Mouse (Mus musculus) layer of hippocampus, postnatal 36 days (tissue): ENCODE measurements at regions not wholly inside any gene's neighbourhood (a gene's known extent, or its start where the extent isn't known, plus 50 kb on each side); places are given as distances from the start of the nearest gene placed in this dataset.
"Not testable (repeated sequence)": the region's sequence is repeated elsewhere in the genome, so short reads cannot be mapped to it uniquely, and the experiment has no call there.

Experiments used
- DNase-seq, 2 experiments: peaks; one replicate each; pipeline ENCODE4 v3.0.0; 2022

DNA sequence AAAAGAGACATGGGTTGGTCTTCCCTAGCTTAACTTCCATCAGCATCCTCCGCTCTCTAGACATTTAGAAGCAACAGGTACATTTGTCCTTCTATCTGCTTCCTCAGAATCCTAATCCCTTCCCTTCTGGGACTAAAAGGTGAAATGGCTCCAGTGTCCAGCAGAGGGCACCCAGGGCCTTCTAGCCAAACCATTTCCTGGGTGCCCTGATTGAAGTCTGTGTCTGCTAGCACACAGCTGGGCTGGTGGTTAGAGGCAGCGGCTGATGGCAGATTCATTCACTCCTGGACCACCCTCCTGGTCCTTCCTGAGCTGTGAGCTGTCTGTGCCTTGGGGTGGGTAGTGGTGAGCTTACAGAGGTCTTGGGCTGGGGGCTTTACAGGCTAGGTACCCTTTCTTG is 76.5 kb upstream of the Col13a1 start:
- peak; percentile 21 to 41 for DNase-seq

DNA sequence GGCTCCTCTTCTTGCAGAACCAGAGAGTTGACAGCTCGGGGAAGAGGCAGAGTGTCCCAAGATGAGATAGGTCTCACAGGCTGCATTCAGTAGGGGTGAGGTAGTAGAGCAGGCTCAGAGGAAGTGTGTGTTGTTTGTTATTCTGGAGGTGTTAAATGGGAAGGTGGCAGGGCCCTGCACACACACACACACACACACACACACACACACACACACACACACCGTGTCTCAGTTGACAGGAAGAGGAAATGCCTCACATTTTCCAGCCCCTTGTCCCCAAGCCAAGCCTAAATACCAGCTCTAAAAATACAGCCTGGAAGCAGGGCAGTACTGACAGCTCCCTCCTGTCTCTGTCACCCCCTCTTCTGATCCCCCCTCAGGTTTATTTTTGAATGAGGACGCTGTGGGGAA is 70.9 kb upstream of the Col13a1 start:
- DNase-seq = no peak

DNA sequence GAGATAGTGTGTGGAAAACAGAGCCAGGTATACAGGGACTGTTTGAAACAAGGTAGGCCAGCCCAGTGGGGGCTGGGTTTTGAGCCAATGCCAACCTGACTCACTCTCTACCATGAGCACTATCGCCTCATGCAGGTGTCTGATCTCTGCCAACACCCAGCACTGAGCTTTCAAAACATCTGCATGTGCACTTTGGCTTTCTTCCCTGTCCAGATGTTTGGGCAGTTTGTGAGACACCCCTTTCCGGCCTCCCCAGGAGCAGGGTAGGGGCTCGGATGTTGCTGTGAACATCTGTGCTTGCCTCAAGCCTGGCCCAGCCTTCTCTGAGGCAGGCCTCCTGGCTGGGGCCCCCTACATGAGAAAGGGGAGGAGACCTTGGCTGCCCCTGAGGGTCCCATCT is 65.5 kb upstream of the Col13a1 start:
- DNase-seq = no peak

DNA sequence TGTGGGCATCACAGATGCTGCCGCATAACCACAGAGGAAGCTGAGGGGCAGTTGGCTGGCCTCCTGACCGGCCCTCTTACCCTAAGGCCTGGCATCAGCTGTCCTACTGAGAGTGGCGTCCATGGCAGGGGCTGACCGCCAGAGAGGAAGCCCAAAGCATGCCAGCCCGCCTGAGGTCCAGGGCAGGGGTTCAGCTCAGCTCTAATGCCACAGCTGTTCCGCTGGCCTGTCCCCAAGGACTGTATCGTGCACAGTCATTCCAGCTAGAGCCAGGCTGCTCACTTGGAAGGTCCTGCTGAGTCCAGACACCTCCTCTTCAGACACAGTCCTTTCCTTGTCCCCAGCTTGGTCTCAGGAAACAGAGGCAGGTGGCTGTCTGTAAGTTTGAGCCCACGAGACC is 61.0 kb upstream of the Col13a1 start:
- no peak for DNase-seq

DNA sequence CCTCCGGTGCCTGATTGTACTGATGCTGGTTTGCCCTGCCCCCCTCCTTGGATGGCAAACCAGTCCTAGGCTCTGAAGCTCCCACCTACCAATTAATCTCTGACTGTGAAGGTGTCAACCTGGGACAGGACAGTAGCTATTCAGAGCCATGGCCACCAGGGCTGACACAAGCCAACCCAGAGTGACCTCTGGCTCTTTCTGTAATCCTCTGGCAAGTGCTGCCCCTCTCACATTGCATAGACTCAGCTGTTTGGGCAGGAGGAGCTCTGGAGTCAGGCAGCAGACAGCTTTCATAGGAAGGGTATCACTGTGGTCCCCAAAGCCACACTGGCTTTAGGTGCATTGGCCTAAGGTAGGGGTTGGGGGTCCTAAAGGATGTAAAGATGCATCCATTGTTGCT is 59.7 kb upstream of the Col13a1 start:
- DNase-seq = no peak

DNA sequence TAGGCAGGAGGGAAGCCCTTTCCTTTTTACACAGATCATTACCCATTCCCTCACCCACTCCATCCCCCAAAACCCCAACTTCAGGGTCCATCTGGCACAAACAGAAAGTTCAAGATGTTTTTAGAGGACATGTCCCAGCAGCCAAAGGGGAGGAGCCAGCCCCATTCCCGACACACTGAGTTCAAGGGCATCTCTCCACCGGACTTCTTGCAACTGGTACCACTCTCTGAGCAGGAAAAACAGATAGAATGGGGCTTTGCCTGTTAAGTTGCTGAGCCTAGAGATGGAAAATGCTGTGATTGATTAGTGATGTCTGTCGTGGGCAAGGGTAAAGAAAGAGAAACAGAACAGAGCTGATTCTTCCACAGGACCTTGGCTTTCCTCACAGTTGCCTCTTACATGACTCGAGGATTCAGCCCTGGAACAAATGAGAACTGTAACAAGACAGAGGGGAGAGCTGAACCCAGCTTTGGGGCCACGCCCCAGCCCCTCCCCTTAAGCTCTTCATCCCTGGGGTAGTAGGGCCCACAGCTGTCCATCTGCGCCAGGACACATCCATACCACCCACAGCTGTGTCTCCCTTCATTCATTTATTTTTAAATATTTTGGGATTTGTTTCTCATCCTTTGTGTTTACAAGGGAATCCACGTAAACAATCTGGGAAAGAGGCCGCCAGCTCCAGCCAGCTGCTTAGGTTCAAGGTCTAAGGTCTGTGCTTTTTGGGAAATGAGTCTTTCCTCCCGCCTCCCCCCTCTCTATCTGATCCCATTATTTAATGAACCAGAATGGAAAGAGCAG is 58.7 kb upstream of the Col13a1 start:
- no peak for DNase-seq

DNA sequence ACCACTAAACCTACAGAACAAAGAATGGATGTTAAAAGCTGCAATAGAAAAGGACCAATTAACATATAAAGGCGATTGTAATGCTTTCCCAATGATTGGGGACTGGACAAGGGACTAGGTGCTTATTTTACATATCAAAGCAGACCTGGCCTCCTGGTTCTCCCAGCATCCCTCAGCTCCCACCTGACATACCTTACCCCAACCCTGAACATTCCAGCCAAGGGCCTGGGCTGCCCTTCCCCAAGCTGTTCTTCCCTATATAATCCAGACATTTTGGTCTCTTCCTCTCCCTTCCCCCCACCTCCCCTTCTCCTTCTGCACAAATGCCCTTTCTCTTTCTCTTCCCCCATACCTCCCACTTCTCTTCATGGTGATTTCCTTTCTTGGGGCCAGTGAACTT is 57.9 kb upstream of the Col13a1 start:
- no peak for DNase-seq

DNA sequence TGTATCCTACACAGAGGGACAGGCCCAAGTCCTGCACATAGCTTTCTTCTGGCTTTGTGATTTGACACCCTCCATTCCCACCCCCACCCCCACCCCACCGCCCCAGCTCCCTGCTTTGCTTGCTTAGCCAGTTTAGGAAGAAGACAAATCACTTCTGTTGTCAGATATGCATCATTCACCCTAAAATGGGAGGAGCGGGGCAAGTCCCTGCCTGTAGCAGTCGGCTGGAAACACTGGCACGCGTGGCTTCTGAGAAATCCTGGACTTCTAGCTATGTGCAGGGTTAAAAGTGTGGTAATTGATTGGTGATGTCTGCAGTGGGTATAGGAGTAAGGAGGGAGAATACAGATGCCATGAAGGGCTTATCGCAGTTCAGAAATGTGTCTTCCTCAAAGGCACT is 55.4 kb upstream of the Col13a1 start:
- DNase-seq = no peak

DNA sequence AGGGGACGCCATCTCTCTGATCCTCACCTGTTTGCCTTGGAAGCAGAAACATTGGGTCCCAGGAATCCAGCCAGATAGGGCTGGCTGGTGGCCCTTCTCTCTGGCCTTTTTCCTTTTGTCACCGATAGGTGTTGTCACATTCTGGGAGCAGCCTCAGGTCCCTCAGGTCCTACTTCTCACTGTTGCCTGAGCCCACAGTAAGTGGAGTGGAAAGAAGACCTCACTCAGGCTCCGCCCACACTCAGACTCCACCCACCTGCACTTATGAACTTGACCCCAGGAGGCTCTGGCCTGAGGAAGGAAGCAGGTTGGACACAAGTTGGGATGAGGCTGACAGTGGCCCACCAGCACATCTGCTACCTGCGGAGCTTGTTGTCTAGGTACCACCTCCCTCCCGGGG is 54.8 kb upstream of the Col13a1 start:
- DNase-seq = no peak

DNA sequence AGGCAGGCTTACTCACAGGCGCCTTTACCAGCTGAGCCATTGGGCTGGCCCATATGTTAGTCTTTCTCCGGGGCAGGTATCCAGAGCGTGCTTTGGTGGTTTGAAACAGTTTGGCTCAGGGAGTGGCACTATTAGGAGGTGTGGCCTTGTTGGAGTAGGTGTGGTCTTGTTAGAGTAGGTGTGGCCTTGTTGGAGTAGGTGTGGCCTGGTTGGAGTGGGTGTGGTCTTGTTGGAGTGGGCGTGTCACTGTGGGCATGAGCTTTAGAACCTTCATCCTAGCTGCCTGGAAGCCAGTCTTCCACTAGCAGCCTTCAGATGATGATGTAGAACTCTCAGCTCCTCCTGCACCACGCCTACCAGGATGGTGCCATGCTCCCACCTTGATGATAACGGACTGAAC is 53.1 kb upstream of the Col13a1 start:
- not testable (repeated sequence) for DNase-seq

DNA sequence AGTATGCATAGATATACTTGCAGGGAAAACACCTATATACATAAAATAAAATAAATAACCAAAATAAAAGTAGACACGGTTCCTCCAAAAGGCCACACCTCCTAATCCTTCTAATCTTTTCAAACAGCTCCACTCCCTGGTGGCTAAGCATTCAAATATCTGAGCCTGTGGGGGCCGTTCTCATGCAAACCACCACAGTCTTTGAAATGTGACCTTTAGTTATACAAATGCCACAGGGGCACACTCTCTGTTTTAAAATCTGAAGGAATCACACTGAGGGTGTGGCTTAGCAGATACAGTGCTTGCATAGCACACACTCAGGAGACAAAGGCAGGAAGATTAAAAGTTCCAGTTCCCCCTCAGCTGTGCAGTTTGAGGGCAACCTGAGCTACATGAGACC is 50.4 kb upstream of the Col13a1 start:
- DNase-seq = no peak
